Mouse (Mus musculus) erythroblast, embryonic 14.5 days (primary cell): ENCODE results near the gene Micu1.

Source experiments
- GATA1 ChIP-seq: IDR thresholded peaks from 2 replicates; pipeline ENCODE4 v1.6.1; 2012; ENCODE audit warnings: low read length, inconsistent platforms, mixed read lengths
- TAL1 ChIP-seq: IDR thresholded peaks from 3 replicates; pipeline ENCODE4 v1.6.1; 2012; ENCODE audit warnings: low read length, inconsistent platforms, mixed read lengths

GRCm38 (mm10) chr10:59679189-59679588, 23.1 kb upstream of the Micu1 start:
- no peak for TF ChIP-seq TAL1
- TF ChIP-seq GATA1, result no peak
